Mouse (Mus musculus) thymus, adult 2 months (tissue): ENCODE data around the gene 5730596B20Rik. TPM values are rescaled to one million over a fixed set of nuclear protein-coding genes. Genes with fewer than 3 reads are reported as not detected.

Source experiments
- DNase-seq: peaks from one replicate; pipeline ENCODE4 v3.0.0; 2021
- H3K27ac ChIP-seq: fragments of 200-500 bp; 2 replicates; pipeline ENCODE4 v1.5.1; 2012; ENCODE audit warnings: low read length, control low read depth; ENCODE audit not compliant: control insufficient read depth, insufficient read depth
- H3K27me3 ChIP-seq: fragments of 200-500 bp; 2 replicates; pipeline ENCODE4 v1.6.1; 2012; ENCODE audit warnings: mild to moderate bottlenecking, low read length, moderate library complexity, mixed read lengths; ENCODE audit not compliant: control insufficient read depth, insufficient read depth
- H3K36me3 ChIP-seq: fragments of 200-500 bp; 2 replicates; pipeline ENCODE4 v1.6.1; 2012; ENCODE audit warnings: mild to moderate bottlenecking, low read length, moderate library complexity; ENCODE audit not compliant: control insufficient read depth, insufficient read depth
- H3K4me1 ChIP-seq: fragments of 200-500 bp; replicated peaks from 2 replicates; pipeline ENCODE4 v1.6.1; 2012; ENCODE audit warnings: low read length; ENCODE audit not compliant: control insufficient read depth, insufficient read depth
- H3K4me3 ChIP-seq: fragments of 200-500 bp; 2 replicates; pipeline ENCODE4 v1.5.1; 2012; ENCODE audit warnings: mild to moderate bottlenecking, low read length, control low read depth, moderate library complexity; ENCODE audit not compliant: control insufficient read depth, insufficient read depth
- CTCF ChIP-seq: fragments of 200-500 bp; IDR thresholded peaks from 2 replicates; pipeline ENCODE4 v1.5.1; 2012; ENCODE audit warnings: mild to moderate bottlenecking, control low read depth, low read length, moderate library complexity, borderline replicate concordance; ENCODE audit not compliant: control insufficient read depth, poor library complexity, insufficient read depth; ENCODE audit errors: extremely low read depth
- POLR2A ChIP-seq: fragments of 200-500 bp; IDR thresholded peaks from 2 replicates; pipeline ENCODE4 v1.6.1; 2012; ENCODE audit warnings: mild to moderate bottlenecking, low read length, control low read depth, moderate library complexity; ENCODE audit not compliant: control insufficient read depth, poor library complexity, insufficient read depth; ENCODE audit errors: extremely low read depth
- WGBS: fragments of 180-500 bp; shearing (Covaris S2); methylation state at CpG from one replicate; pipeline ENCODE4 v1.1.7; 2018; 5-methylcytosine and 5-hydroxymethylcytosine counted together
- polyA plus RNA-seq: library from polyadenylated mRNA; depleted of rRNA; stranded (reverse); fragments of >200 nt; gene quantifications from 2 replicates; pipeline ENCODE4 v1.2.3, GENCODE M21; 2012

The 5730596B20Rik gene
- polyA plus RNA-seq, 1 experiment: 0.04 TPM

GRCm38 (mm10) chr6:52223939-52224760, 46.9 kb downstream of the 5730596B20Rik start:
- Histone ChIP-seq H3K4me1 (peaks cover 2% of the 10 kb centered on the region; the same call in 1 of the 2 replicates), H3K27ac (no peak overlapping the region), H3K36me3 (no peaks in the 10 kb centered on the region), H3K27me3 (peaks cover 31% of the 10 kb centered on the region), H3K4me3 (no peak overlapping the region)
- 9% methylated on average over 24 of the region's 24 CpGs for WGBS
- TF ChIP-seq CTCF (no peak), POLR2A (no peak)
- DNase-seq: no peak

GRCm38 (mm10) chr6:52224895-52225611, 47.8 kb downstream of the 5730596B20Rik start:
- Histone ChIP-seq H3K27ac (no peak overlapping the region), H3K36me3 (no peaks in the 10 kb centered on the region), H3K4me1 (peaks cover 2% of the 10 kb centered on the region; the same call in 1 of the 2 replicates), H3K27me3 (peaks cover 35% of the 10 kb centered on the region), H3K4me3 (no peak overlapping the region)
- under 1% methylated on average over 36 of the region's 36 CpGs for WGBS
- no peak for DNase-seq
- TF ChIP-seq CTCF: no peak
- no peak for TF ChIP-seq POLR2A

GRCm38 (mm10) chr6:52225612-52226568, 48.6 kb downstream of the 5730596B20Rik start:
- peaks cover 2% of the 10 kb centered on the region; the same call in 1 of the 2 replicates for H3K4me1 ChIP-seq
- H3K27ac ChIP-seq: no peak overlapping the region
- H3K36me3 ChIP-seq: no peaks in the 10 kb centered on the region
- TF ChIP-seq CTCF (no peak), POLR2A (no peak)
- WGBS: 1% methylated on average over 69 of the region's 69 CpGs
- no peak overlapping the region for H3K4me3 ChIP-seq
- no peak for DNase-seq
- peaks cover 38% of the 10 kb centered on the region for H3K27me3 ChIP-seq

- Histone ChIP-seq H3K27me3 (peaks cover 38% of the 10 kb centered on the region), H3K4me1 (no peaks in the 10 kb centered on the region; the same call in 1 of the 2 replicates), H3K27ac (no peak overlapping the region), H3K36me3 (no peaks in the 10 kb centered on the region), H3K4me3 (no peak overlapping the region)
- DNase-seq: no peak
- TF ChIP-seq POLR2A (no peak), CTCF (no peak)
- 20% methylated on average over 26 of the region's 26 CpGs for WGBS
These were observed 49.4 kb downstream of the 5730596B20Rik start for GRCm38 (mm10) chr6:52226569-52227257.

- no peak overlapping the region for H3K27ac ChIP-seq
- TF ChIP-seq POLR2A (no peak), CTCF (no peak)
- no peak overlapping the region for H3K4me3 ChIP-seq
- peaks cover 42% of the 10 kb centered on the region for H3K27me3 ChIP-seq
- no peak for DNase-seq
- 60% methylated on average over 11 of the region's 11 CpGs for WGBS
- H3K36me3 ChIP-seq: no peaks in the 10 kb centered on the region
- no peaks in the 10 kb centered on the region; the same call in 1 of the 2 replicates for H3K4me1 ChIP-seq
These were observed 50.3 kb downstream of the 5730596B20Rik start for GRCm38 (mm10) chr6:52227470-52228222.
